Mouse (Mus musculus) gastrocnemius, adult 2 months (tissue): ENCODE data around the gene Trim33. TPM values are rescaled to one million over a fixed set of nuclear protein-coding genes. Genes with fewer than 3 reads are reported as not detected.
A peak's percentile ranks its signal among the peaks of the same experiment; 100 is the strongest.

ENCODE experiments used
- DNase-seq: peaks from one replicate; pipeline ENCODE4 v3.0.0; 2022
- H3K27ac ChIP-seq: fragments of 200-600 bp; 2 replicates; pipeline ENCODE4 v1.8.1; 2022; ENCODE audit warnings: mild to moderate bottlenecking
- H3K4me3 ChIP-seq: fragments of 200-600 bp; 2 replicates; pipeline ENCODE4 v1.8.1; 2022; ENCODE audit warnings: mild to moderate bottlenecking, moderate library complexity
- CTCF ChIP-seq: fragments of 200-600 bp; IDR thresholded peaks from 2 replicates; pipeline ENCODE4 v1.8.1; 2022; ENCODE audit warnings: antibody characterized with exemption, mild to moderate bottlenecking, moderate library complexity
- intact Hi-C: fragments of 180-260 bp; cut with DNase I; formaldehyde crosslinking; loops from one replicate; pipeline ENCODE4 v1.15.1; 2025
- total RNA-seq, 2 experiments: library from RNA; stranded (reverse); gene quantifications; 2 replicates each; pipeline ENCODE4 v1.2.3; 2021

Trim33 gene
- total RNA-seq, 2 experiments from 2014 or later, result 11.3 to 12.7 TPM

DNA sequence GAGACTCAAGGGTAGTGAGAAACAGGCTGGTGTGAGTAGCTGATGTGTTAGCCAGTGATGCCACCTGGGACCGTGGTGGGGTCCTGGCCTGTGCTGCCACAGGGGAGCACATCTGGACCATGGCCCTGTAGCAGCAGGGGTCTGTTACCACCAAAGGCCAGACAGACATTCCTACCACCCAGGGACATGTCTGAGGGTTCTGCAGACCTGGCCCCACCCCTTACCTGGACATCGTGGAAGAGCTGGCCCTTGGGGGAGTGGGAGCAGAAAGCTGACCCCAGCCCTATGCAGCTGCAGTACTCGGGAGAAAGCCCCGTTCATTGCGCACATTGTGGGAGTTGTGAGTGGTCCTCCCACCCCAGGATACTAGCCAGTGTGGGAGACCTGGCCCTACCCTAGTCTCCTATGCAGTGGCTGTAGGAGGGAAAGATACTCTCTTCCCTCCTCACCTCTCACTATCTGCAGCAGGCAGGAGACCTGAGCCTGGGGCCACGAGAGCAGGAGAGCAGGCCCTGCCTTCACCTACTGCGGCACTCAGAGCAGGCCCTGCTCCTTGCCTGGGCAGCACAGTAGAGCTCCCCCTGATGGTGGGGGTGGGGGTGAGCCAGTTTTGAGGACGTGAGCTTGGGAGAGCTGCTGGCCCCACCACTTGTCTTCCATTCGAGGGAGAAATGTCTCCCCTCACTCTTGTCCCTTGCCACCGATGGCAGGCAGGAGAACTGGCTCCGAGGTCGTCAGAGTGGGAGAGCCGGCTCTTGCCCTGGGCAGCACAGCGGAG lies 114.4 kb downstream of the Trim33 start:
- TF ChIP-seq CTCF, result 0 out of 2 replicates have a peak, but pooled peaks have one; percentile 1
- DNase-seq, result no peak

DNA sequence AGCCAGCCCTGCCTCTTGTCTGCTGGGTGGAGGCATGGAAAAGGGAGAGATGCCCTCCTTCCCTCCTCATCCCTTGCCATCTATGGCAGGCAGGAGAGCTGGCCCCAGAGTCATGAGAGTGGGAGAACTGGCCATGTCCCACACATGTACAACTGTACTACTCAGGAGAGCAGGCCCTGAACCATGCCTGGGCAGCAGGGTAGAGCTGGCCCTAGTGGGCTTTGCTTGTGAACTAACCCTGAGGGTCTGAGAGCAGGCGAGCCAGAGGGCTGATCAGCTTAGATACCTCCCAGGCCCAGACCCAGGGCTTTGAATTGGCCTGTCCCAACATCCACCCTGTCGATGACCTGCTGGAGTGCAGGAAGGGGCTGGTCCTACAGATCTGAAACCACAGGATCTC lies 115.0 kb downstream of the Trim33 start:
- no peak for TF ChIP-seq CTCF
- DNase-seq, result no peak
- intact Hi-C loops, result loop anchor here (5.0 kb wide), 1 partner anchor 38 kb away; no protein-coding TSS in a partner anchor
- Histone ChIP-seq H3K27ac (no peak overlapping the region), H3K4me3 (no peak overlapping the region)

More for the DNA sequence above, 114.4 kb downstream of the Trim33 start:
- H3K27ac ChIP-seq, result no peak overlapping the region
- intact Hi-C loops, result loop anchor here (5.0 kb wide), 1 partner anchor 39 kb away; no protein-coding TSS in a partner anchor
- no peak overlapping the region for H3K4me3 ChIP-seq

DNA sequence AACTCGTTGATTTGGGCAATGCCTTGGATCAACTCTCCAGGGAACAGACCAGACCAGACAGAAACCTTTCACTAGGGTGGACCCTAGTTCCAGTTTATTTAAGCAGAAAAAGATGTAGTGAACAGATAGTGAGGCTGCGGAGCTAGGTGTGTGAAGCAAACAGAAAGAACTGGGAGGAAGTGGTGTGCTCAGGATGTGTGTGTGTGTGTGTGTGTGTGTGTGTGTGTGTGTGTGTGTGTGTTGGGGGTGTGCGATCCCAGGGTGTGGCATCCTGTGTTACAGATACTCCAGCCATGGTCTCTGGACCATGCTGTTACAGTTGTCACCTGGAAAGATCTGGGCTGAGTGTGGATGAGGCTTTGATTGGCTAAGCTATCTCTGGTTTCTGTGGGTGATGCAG lies 118.4 kb downstream of the Trim33 start:
- Histone ChIP-seq H3K27ac (no peak overlapping the region), H3K4me3 (no peak overlapping the region)
- no peak for DNase-seq
- intact Hi-C loops, result no loop called here
- no peak for TF ChIP-seq CTCF

DNA sequence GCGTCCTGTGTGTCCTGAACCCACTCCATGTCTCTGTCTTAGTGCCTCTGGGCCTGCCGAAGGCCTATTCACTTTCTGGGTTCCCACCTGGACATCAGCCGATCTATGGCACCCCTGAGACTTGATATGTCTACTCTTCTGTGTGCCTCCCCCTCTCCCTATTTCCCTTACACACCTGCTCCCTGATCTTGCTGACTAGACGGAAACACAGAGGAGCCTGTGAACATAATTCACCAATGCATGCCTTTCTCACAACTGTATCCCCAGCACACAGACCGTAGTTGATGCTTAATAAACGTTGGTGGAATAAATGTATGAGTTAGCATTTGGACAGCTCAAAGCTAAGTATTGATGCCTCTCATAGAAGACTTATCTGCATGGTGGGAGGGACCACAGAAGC lies 121.7 kb downstream of the Trim33 start:
- intact Hi-C loops, result no loop called here
- Histone ChIP-seq H3K4me3 (no peak overlapping the region), H3K27ac (no peak overlapping the region)
- TF ChIP-seq CTCF, result no peak
- no peak for DNase-seq

DNA sequence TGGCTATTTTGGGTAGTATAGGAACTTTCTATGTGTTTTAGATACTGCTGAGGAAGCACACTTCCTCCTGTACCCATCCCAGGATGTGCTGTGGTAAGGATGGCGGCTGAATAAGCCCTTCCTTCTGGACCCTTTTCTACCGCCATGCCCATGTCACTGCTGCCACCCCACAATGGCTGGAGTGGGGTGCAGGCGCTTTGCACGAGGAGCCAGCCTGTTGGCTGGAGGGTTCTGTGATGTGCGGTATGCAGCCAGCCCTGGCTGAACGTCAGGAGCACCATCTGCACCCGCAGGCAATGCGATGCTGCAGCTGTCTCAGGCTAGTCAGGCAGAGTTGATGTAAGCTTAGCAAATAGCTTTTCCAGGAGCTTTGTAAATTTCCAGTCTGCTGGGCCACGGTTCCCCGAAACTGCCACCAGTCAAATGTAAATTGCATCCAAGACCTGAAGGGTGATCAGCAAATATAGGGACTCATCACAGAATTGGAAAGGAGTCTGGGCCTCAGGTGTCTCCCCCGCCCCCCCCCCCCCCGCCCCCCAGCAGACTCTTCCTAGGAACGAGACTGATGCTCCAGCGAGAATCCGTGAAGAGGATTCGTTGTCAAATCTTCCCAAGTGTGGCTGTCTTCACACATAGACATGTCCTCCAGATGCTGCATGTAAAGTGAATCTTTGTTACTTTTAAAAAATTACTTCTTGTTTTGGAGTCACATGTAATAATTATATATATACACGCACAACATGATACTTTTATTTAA lies 122.4 kb downstream of the Trim33 start:
- Histone ChIP-seq H3K27ac (no peak overlapping the region), H3K4me3 (no peak overlapping the region)
- intact Hi-C loops, result no loop called here
- no peak for DNase-seq
- no peak for TF ChIP-seq CTCF

- Histone ChIP-seq H3K4me3 (no peak overlapping the region), H3K27ac (no peak overlapping the region)
- intact Hi-C loops, result no loop called here
- no peak for DNase-seq
- no peak for TF ChIP-seq CTCF
These were observed 123.1 kb downstream of the Trim33 start for GRCm38 (mm10) chr3:103402212-103402611.

- TF ChIP-seq CTCF, result no peak
- intact Hi-C loops, result no loop called here
- Histone ChIP-seq H3K27ac (no peak overlapping the region), H3K4me3 (no peak overlapping the region)
- no peak for DNase-seq
These were observed 126.0 kb downstream of the Trim33 start for GRCm38 (mm10) chr3:103405135-103405534.

DNA sequence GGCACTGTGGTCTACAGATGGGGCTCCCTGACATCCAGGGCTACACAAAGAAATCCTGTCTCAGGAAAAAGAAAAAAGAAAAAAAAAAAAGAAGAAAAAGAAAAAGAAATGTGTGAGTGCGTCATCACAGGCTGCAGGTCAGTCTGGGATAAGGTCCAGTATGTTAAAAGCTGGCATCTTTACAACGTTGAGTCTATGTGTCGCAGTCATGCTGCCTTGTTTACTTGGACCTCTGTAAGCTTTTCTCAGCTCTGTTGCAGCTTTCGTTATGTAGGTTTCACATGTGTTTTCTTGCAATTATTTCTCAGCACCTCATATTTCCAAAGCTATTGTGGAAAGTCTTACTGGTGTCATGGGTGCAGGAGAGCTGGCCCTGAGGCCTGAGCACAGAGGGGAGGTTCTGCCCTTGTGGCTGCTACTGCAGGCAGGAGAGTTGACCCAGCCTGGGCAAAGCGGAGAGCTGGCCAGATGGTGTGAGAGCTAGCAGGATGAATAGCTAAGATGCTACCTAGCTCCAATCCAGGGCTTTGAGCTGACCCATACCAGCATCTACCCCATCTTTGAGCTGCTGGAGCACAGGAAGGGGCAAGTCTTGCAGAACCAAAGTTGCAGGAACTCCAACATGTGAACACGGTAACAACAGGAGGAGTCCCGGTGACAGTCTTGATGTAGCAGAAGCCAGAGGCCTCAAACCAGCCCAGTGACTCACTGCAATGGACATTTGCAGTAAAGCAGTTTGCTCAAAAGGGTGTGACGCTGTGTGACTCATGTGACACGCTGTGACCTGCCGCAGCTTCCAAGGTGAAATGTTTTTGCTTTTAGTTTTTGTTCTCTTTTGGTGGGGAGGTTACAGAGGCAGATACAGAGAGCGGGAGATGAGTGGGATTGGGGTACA lies 127.0 kb downstream of the Trim33 start:
- intact Hi-C loops, result no loop called here
- H3K4me3 ChIP-seq, result no peak overlapping the region
- DNase-seq, result no peak
- TF ChIP-seq CTCF, result no peak
- peak overlapping the region; percentile 54; the same call in 1 of the 2 replicates for H3K27ac ChIP-seq

Other genes with a start within 250 kb of the Trim33 start
- 10 to 100 TPM; 50.1 to 53.5 TPM for gene Nras, start 221.0 kb upstream of the Trim33 start, total RNA-seq
- 1,000 to 10,000 TPM; 1,020 to 1,179 TPM for gene Ampd1, start 205.3 kb upstream of the Trim33 start, total RNA-seq
- 1 to 10 TPM; 2.3 to 2.5 TPM for gene Dennd2c, start 176.7 kb upstream of the Trim33 start, total RNA-seq
- 10 to 100 TPM; 41.3 to 51.7 TPM for gene Bcas2, start 107.6 kb upstream of the Trim33 start, total RNA-seq